Mouse (Mus musculus): ENCODE measurements around the gene B3gntl1. TPM values are rescaled to one million over a fixed set of nuclear protein-coding genes. Genes with fewer than 3 reads are reported as not detected.

The B3gntl1 gene
- polyA plus RNA-seq, 1 experiment from 2014 or later: 7.1 TPM

DNA sequence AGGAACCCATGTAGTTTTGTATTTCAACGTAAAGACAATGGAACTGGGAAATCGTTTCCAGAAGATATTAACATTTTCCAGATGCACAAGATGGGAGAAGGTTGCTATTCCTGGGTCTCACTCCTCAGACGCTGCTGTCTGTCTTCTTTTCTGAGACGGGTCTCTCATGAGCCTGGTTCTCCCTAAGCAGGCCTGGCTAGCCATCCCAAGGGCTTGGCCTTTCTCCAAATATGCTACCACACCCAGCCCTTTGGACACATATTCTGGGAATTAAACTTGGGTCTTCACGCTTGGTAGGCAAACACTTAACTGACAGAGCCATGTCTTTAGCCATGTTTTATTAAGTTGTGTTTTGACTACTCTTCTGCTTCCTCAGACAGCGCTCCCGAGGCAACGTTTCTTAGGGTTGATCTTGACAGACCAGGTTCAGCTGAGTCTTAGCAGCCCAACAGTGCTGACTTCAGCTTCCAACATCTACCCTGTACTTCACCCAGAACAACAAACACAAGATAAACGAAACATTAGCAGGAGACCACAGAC, 18.5 kb downstream of the B3gntl1 start:
- H3K4me2 ChIP-seq (ENCODE audit: low read depth, low read length): no peak overlapping the region
- H3K4me1 ChIP-seq (replicated peaks; ENCODE audit: control insufficient read depth, insufficient read depth, low read length): 0 out of 2 replicates have a peak, but pooled peaks cover 3% of the 10 kb centered on the region
- H3K9me3 ChIP-seq (ENCODE audit: control insufficient read depth, low read length): no peaks in the 10 kb centered on the region
- no peak overlapping the region for H3K4me3 ChIP-seq (ENCODE audit: low read length)
- WGBS: 72% methylated on average over 9 of the region's 9 CpGs
- ATAC-seq (ENCODE audit: low read depth): no peak
- no peak overlapping the region for H3K9ac ChIP-seq (ENCODE audit: low read length)
- H3K27me3 ChIP-seq (ENCODE audit: control insufficient read depth, insufficient read depth, low read depth, low read length): no peaks in the 10 kb centered on the region
- 0 out of 2 replicates have a peak, but pooled peaks cover 3% of the 10 kb centered on the region for H3K36me3 ChIP-seq (ENCODE audit: control insufficient read depth, insufficient read depth, low read length)
- H3K27ac ChIP-seq (ENCODE audit: low read length): no peak overlapping the region

DNA sequence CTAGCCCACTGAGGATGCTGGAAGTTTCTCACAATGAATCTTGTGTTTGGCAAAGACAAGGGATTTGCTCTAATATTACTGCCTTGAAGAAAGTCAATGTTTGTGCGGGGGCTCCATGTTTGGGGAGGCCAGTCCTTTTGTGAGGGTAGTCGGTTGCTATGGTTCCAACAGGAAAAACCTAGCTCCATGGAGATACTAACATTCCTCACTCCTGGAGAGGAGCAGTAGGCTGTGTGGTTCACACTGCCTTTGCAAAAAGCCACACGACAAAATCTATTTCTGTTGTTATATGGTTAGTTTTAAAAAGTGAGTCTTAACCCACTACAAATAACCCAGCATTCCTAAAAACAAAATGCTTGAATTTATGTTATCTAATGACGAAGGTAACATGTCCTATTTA, 19.3 kb downstream of the B3gntl1 start:
- no peak overlapping the region for H3K9ac ChIP-seq (ENCODE audit: low read length)
- no peaks in the 10 kb centered on the region for H3K9me3 ChIP-seq (ENCODE audit: control insufficient read depth, low read length)
- H3K4me3 ChIP-seq (ENCODE audit: low read length): no peak overlapping the region
- ATAC-seq (ENCODE audit: low read depth): no peak
- H3K4me2 ChIP-seq (ENCODE audit: low read depth, low read length): no peak overlapping the region
- H3K4me1 ChIP-seq (replicated peaks; ENCODE audit: control insufficient read depth, insufficient read depth, low read length): 0 out of 2 replicates have a peak, but pooled peaks cover 3% of the 10 kb centered on the region
- no peak overlapping the region for H3K27ac ChIP-seq (ENCODE audit: low read length)
- WGBS: 75% methylated on average over 4 of the region's 4 CpGs
- H3K36me3 ChIP-seq (ENCODE audit: control insufficient read depth, insufficient read depth, low read length): 0 out of 2 replicates have a peak, but pooled peaks cover 3% of the 10 kb centered on the region
- no peaks in the 10 kb centered on the region for H3K27me3 ChIP-seq (ENCODE audit: control insufficient read depth, insufficient read depth, low read depth, low read length)

DNA sequence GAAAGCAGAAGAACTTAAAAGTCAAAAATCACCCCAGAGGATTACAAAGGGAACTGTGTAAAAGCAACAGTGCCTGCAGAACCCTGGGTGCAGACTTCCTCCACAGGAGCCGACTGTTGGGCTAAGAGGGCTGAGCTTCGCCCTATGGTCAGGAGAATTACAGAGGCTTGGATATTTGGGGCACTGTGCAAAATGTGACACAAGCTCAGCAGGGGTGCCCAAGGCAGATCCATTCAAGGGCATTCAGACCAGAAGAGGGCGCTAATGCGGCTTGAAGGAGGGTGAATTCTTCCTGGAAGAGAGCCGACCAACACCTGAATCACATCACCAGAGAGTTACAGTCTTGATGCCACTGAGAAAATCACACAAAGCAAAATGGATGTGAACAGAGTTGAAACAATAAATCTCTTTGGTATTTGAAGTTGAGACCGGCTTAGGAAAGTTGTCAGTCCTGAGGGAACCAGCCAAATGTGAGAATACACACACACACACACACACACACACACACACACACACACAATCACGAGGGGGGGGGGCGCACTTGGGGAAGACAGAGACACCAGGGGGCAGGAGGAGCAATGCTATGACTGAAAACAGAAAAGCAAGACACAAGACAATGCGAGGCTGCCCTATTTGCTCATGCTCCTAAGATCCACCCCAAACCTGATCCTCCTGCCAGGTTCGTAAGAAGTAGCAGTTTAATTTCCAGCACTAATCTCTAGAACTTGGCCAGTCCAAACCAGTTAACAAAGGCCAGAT, 20.2 kb downstream of the B3gntl1 start:
- 51% methylated on average over 10 of the region's 10 CpGs for WGBS

GRCm38 (mm10) chr11:121651983-121652382, 21.0 kb downstream of the B3gntl1 start:
- 96% methylated on average over 5 of the region's 5 CpGs for WGBS
- Histone ChIP-seq H3K4me2 (ENCODE audit: low read depth, low read length) (no peak overlapping the region), H3K36me3 (ENCODE audit: control insufficient read depth, insufficient read depth, low read length) (0 out of 2 replicates have a peak, but pooled peaks cover 3% of the 10 kb centered on the region), H3K9ac (ENCODE audit: low read length) (no peak overlapping the region), H3K27ac (ENCODE audit: low read length) (no peak overlapping the region), H3K4me3 (ENCODE audit: low read length) (no peak overlapping the region), H3K9me3 (ENCODE audit: control insufficient read depth, low read length) (no peaks in the 10 kb centered on the region), H3K27me3 (ENCODE audit: control insufficient read depth, insufficient read depth, low read depth, low read length) (no peaks in the 10 kb centered on the region), H3K4me1 (replicated peaks; ENCODE audit: control insufficient read depth, insufficient read depth, low read length) (0 out of 2 replicates have a peak, but pooled peaks cover 3% of the 10 kb centered on the region)
- no peak for ATAC-seq (ENCODE audit: low read depth)

More for the DNA sequence above, 20.2 kb downstream of the B3gntl1 start:
- no peak overlapping the region for H3K27ac ChIP-seq (ENCODE audit: low read length)
- H3K36me3 ChIP-seq (ENCODE audit: control insufficient read depth, insufficient read depth, low read length): 0 out of 2 replicates have a peak, but pooled peaks cover 3% of the 10 kb centered on the region
- no peak overlapping the region for H3K4me2 ChIP-seq (ENCODE audit: low read depth, low read length)
- H3K27me3 ChIP-seq (ENCODE audit: control insufficient read depth, insufficient read depth, low read depth, low read length): no peaks in the 10 kb centered on the region
- H3K4me1 ChIP-seq (replicated peaks; ENCODE audit: control insufficient read depth, insufficient read depth, low read length): 0 out of 2 replicates have a peak, but pooled peaks cover 3% of the 10 kb centered on the region
- H3K4me3 ChIP-seq (ENCODE audit: low read length): no peak overlapping the region
- no peak for ATAC-seq (ENCODE audit: low read depth)
- H3K9ac ChIP-seq (ENCODE audit: low read length): no peak overlapping the region
- H3K9me3 ChIP-seq (ENCODE audit: control insufficient read depth, low read length): no peaks in the 10 kb centered on the region

- H3K4me1 ChIP-seq (replicated peaks; ENCODE audit: control insufficient read depth, insufficient read depth, low read length): 0 out of 2 replicates have a peak, but pooled peaks cover 3% of the 10 kb centered on the region
- no peak overlapping the region for H3K4me2 ChIP-seq (ENCODE audit: low read depth, low read length)
- H3K4me3 ChIP-seq (ENCODE audit: low read length): no peak overlapping the region
- no peak overlapping the region for H3K9ac ChIP-seq (ENCODE audit: low read length)
- H3K27me3 ChIP-seq (ENCODE audit: control insufficient read depth, insufficient read depth, low read depth, low read length): no peaks in the 10 kb centered on the region
- 92% methylated on average over 9 of the region's 9 CpGs for WGBS
- no peaks in the 10 kb centered on the region for H3K9me3 ChIP-seq (ENCODE audit: control insufficient read depth, low read length)
- no peak for ATAC-seq (ENCODE audit: low read depth)
- 0 out of 2 replicates have a peak, but pooled peaks cover 3% of the 10 kb centered on the region for H3K36me3 ChIP-seq (ENCODE audit: control insufficient read depth, insufficient read depth, low read length)
- H3K27ac ChIP-seq (ENCODE audit: low read length): no peak overlapping the region
Observed at GRCm38 (mm10) chr11:121651556-121651955, 21.4 kb downstream of the B3gntl1 start.

DNA sequence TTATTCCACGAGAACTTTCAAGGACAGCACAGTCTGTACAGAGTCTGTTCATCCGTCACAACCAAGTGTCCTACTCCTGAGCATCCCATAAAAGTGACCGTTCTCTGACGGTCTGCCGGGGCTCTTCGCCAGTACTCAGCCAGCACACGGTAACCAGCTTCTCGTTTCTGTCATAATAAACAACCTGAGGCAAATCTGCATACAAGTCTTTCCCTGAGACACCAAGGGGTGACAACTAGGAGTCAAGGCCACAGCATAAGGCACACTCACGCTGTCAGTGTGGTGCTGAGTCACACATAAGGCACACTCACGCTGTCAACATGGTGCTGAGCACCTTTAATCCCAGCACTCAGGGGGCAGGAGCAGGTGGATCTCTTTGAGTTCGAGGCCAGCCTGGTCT, 22.3 kb downstream of the B3gntl1 start:
- WGBS: 86% methylated on average over 11 of the region's 11 CpGs
- H3K9ac ChIP-seq (ENCODE audit: low read length): no peak overlapping the region

DNA sequence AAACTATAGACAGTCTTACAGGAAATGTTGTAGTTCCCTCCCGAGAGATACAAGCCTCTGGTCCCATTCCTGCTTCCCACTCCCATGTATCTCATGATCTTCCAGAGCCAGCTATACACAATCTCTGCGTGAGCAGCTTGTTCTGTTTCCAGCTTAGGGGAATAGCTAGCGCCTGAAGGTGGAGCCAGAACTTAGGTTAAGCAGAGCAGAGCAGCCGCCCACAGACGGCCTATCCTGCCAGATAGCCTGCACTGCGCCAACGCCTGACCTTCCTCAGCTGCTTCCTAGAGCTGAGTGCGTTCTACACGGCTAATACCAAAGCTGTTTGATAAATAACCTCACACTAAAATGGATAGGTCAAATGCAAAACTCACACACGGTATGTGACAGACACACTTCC, 23.1 kb downstream of the B3gntl1 start:
- WGBS: 47% methylated on average over 10 of the region's 10 CpGs
- Histone ChIP-seq H3K4me3 (ENCODE audit: low read length) (no peak overlapping the region), H3K4me2 (ENCODE audit: low read depth, low read length) (no peak overlapping the region), H3K27me3 (ENCODE audit: control insufficient read depth, insufficient read depth, low read depth, low read length) (no peaks in the 10 kb centered on the region), H3K27ac (ENCODE audit: low read length) (no peak overlapping the region), H3K9me3 (ENCODE audit: control insufficient read depth, low read length) (no peaks in the 10 kb centered on the region), H3K36me3 (ENCODE audit: control insufficient read depth, insufficient read depth, low read length) (0 out of 2 replicates have a peak, but pooled peaks cover 3% of the 10 kb centered on the region), H3K9ac (ENCODE audit: low read length) (no peak overlapping the region), H3K4me1 (replicated peaks; ENCODE audit: control insufficient read depth, insufficient read depth, low read length) (0 out of 2 replicates have a peak, but pooled peaks cover 3% of the 10 kb centered on the region)
- peak; percentile 47; the same call in 1 of the 2 replicates for ATAC-seq (ENCODE audit: low read depth)

More for the DNA sequence above, 22.3 kb downstream of the B3gntl1 start:
- Histone ChIP-seq H3K27me3 (ENCODE audit: control insufficient read depth, insufficient read depth, low read depth, low read length) (no peaks in the 10 kb centered on the region), H3K9me3 (ENCODE audit: control insufficient read depth, low read length) (no peaks in the 10 kb centered on the region), H3K4me3 (ENCODE audit: low read length) (no peak overlapping the region), H3K27ac (ENCODE audit: low read length) (no peak overlapping the region), H3K4me1 (replicated peaks; ENCODE audit: control insufficient read depth, insufficient read depth, low read length) (0 out of 2 replicates have a peak, but pooled peaks cover 3% of the 10 kb centered on the region), H3K36me3 (ENCODE audit: control insufficient read depth, insufficient read depth, low read length) (0 out of 2 replicates have a peak, but pooled peaks cover 3% of the 10 kb centered on the region), H3K4me2 (ENCODE audit: low read depth, low read length) (no peak overlapping the region)
- no peak for ATAC-seq (ENCODE audit: low read depth)

DNA sequence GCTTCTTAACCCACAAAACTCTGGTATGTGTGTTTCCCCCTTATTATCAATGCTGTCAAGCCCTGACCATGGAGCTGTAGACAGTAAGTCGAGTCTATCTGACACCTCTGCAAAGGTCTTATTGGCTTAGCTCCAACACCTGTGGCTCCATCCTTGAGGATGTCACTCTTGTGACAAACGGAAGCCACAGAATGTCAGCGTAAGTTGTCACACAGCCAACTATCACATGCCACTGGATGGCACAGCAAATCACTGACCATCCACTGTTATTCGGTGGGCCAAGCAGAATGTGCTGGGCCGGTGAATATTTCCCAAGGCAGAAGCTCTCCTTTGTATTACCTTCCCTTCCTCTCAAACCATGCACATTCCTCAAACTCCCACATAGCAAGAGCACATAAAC, 24.8 kb downstream of the B3gntl1 start:
- H3K27ac ChIP-seq (ENCODE audit: low read length): no peak overlapping the region
- no peak overlapping the region for H3K4me3 ChIP-seq (ENCODE audit: low read length)
- no peaks in the 10 kb centered on the region for H3K27me3 ChIP-seq (ENCODE audit: control insufficient read depth, insufficient read depth, low read depth, low read length)
- no peak overlapping the region for H3K9ac ChIP-seq (ENCODE audit: low read length)
- no peak for ATAC-seq (ENCODE audit: low read depth)
- H3K36me3 ChIP-seq (ENCODE audit: control insufficient read depth, insufficient read depth, low read length): no peaks in the 10 kb centered on the region
- no peak overlapping the region for H3K4me2 ChIP-seq (ENCODE audit: low read depth, low read length)
- H3K9me3 ChIP-seq (ENCODE audit: control insufficient read depth, low read length): no peaks in the 10 kb centered on the region
- no peaks in the 10 kb centered on the region for H3K4me1 ChIP-seq (replicated peaks; ENCODE audit: control insufficient read depth, insufficient read depth, low read length)
- 84% methylated on average over 5 of the region's 5 CpGs for WGBS

DNA sequence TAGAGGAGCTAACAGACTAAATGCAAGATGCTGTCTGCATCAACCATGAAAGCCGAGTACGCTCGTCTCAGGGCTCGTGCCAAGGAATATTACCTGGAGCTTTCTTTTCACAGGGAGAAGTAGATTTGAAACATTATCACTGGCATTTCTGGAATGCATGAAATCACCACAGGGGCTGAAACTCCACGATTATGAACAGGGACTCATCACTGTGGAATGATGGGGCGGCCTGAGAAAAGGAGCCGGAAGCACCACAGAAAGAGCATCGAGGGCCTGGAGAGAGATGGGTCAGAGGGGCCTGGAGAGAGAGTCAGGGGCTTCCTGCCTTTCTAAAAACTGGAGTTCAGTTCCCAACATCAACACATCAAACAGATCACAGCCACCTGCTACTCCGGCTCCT, 25.6 kb downstream of the B3gntl1 start:
- no peak overlapping the region for H3K4me3 ChIP-seq (ENCODE audit: low read length)
- no peaks in the 10 kb centered on the region for H3K4me1 ChIP-seq (replicated peaks; ENCODE audit: control insufficient read depth, insufficient read depth, low read length)
- H3K9me3 ChIP-seq (ENCODE audit: control insufficient read depth, low read length): no peaks in the 10 kb centered on the region
- 64% methylated on average over 9 of the region's 9 CpGs for WGBS
- no peaks in the 10 kb centered on the region for H3K36me3 ChIP-seq (ENCODE audit: control insufficient read depth, insufficient read depth, low read length)
- no peak overlapping the region for H3K9ac ChIP-seq (ENCODE audit: low read length)
- ATAC-seq (ENCODE audit: low read depth): no peak
- H3K27me3 ChIP-seq (ENCODE audit: control insufficient read depth, insufficient read depth, low read depth, low read length): no peaks in the 10 kb centered on the region
- H3K27ac ChIP-seq (ENCODE audit: low read length): no peak overlapping the region
- H3K4me2 ChIP-seq (ENCODE audit: low read depth, low read length): no peak overlapping the region
